Mouse (Mus musculus) cerebellum, postnatal 25 days (tissue): ENCODE data around the gene Gm884.
"Not testable (repeated sequence)": the region's sequence is repeated elsewhere in the genome, so short reads cannot be mapped to it uniquely, and the experiment has no call there.

Experiments
- DNase-seq, 2 experiments: peaks; one replicate each; pipeline ENCODE4 v3.0.0; 2021; ENCODE audit warnings: mixed read lengths in 2 of 2

Gene Gm884

GRCm38 (mm10) chr11:103634806-103635205 lies 13.9 kb upstream of the Gm884 start:
- DNase-seq = no peak

- no peak for DNase-seq
These were observed 6.5 kb upstream of the Gm884 start for GRCm38 (mm10) chr11:103627453-103627852.

- DNase-seq = no peak
These were observed 10.2 kb downstream of the Gm884 start for GRCm38 (mm10) chr11:103610772-103611171.

GRCm38 (mm10) chr11:103606611-103607010 lies 14.3 kb downstream of the Gm884 start:
- DNase-seq = no peak

- DNase-seq = peak in 1 of 2 experiments; percentile 3
These were observed 42.6 kb downstream of the Gm884 start for GRCm38 (mm10) chr11:103578339-103578738.

GRCm38 (mm10) chr11:103556021-103556420 lies 64.9 kb downstream of the Gm884 start:
- peak in 1 of 2 experiments; percentile 37 for DNase-seq

- not testable (repeated sequence) for DNase-seq
These were observed 86.0 kb downstream of the Gm884 start for GRCm38 (mm10) chr11:103534973-103535372.

GRCm38 (mm10) chr11:103512111-103512510 lies 108.8 kb downstream of the Gm884 start:
- no peak for DNase-seq

- no peak for DNase-seq
These were observed 116.4 kb downstream of the Gm884 start, which contains the start of gene Lrrc37a for GRCm38 (mm10) chr11:103504497-103504896. TSS of gene Lrrc37a (minus strand) at chr11:103504597.
